Mouse (Mus musculus) cerebellum, postnatal 36 days (tissue): Measurements from ENCODE around the gene Vmp1.
A peak's percentile ranks its signal among the peaks of the same experiment; 100 is the strongest.

Experiments
- DNase-seq, 2 experiments: peaks; one replicate each; pipeline ENCODE4 v3.0.0; 2021 to 2022; ENCODE audit warnings: mixed read lengths in 2 of 2

Vmp1 gene

DNA sequence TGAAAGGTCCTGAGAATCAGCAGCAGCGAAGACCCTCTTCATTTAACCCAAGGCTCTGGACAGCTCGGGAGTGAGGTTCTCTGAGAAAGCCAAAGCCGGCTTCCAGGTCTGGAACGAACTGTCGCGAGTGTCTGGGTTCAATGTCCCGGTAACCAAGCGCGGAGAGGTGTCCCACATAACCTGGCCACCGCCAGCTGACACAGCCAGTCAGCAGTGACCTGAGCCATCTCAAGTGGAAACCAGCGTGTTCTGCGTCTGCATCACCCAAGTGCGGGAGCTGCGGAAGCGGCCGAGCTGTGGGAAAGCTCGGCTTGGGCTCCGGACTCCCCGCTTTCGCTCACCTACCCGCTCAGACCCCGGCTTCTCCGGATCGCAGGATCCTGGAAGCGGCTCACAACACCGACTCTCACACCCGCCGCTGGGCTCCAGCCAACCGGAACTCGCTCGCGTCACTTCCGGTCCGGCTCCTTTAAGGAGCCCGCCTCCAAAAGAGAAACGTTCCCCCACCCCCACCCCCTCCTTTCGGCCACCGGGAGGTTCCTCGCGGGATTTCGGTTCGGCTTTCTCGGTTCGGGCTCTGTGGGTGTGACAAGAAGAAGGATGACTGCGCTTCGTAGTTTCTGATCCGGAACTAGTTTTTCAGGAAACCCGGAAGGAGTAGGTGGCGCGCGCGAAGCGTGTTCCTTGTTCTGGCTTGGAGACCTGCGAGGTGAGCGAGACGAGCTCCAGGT, at the start of gene Vmp1, which contains the start of gene Ptrh2:
Gene Vmp1 (minus strand): TSS at position 442 of the 731 bp plus-strand sequence.
Gene Ptrh2 (plus strand): TSS at position 591 of the 731 bp plus-strand sequence.
- DNase-seq = peak; percentile 94 to 96

DNA sequence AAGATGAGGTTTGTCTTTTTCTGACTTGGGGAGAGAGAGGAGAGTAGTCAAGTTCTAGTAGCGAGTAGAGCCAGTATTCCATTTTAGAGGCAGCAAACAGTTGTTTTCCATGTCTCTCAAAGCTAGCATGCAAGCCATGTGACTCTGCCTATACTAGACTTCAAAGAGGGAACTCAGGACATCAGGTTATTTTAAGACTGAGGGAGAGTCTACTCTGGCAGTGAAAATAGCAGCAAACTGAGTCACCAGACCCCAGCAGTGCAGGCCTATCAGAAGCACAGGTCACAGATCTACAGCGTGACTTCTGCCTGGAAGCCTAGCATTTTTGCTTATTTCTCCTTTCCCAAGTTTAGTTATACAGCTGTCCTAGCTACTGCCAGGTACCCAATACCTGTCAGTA, 47.8 kb upstream of the Vmp1 start:
- DNase-seq = no peak

DNA sequence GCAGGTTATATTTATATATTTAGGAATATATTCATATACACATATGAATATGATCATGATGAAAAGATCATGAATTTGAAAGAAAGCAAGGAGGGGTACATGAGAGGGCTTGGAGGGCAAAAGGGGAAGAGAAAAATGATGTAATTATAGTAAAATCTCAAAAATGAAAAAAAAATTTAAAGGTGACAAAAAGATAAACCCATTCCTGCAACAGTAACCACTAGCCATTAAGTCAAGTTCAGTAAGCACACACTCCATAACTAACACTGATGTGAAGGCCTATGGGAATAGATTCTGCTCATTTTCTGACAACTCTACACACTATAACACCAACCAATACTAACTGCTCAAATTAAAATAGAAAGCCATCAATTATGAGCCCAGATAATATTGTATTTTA, 42.0 kb upstream of the Vmp1 start:
- DNase-seq = no peak

DNA sequence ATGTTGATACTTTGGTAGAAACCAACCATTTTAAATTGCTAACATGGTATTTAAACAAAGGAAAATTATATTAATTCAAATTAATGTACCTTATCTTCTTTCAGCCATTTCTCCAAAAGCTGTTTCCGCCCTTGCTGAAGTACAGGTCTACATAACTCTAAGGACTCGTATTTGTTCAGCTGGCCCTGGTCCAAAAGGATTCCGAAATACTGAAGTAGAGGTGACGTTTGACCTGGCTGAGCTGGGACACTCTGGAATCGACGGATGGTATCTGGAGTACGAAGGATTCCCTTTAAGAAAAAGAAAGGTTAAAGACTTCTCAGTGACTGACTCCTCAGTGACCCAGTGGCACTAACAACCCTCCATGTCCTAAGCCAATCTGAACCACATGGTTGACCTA, 41.3 kb upstream of the Vmp1 start:
- DNase-seq = no peak

DNA sequence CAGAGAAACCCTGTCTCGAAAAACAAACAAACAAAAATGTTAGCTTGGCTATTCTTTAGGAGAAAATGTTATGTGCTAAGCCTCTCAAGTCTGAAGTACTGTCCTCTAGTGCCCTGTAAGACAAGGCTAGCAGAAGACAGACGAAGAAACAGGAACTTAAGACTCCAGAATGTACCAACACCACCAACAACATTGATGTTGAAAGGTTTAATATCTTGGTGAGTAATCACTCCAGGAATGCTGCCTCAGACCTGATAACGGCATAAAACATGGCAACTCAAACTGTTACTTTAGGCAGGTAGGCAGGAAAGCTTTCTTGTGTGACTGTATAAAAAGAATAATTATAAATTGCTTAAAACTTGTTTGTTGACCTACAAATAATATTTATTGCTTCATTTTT, 40.4 kb upstream of the Vmp1 start:
- DNase-seq = no peak

DNA sequence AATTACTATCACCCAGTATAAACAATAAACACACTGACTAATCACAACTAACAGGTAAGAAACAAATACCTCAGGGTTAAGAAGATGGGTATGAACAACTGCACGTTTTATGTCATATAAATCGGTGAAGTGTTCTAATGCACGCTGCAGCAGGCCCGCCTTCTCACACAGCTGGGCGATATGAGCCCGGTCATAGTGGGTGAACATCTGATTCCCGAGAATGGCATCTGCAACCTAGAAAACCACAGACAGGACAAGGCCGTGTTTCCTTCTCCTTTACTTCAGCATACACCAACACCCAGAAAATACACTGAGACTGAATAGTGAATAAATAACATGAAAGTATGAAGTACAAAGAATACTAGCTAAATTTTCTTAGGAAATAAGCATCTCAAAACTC, 35.8 kb upstream of the Vmp1 start:
- no peak for DNase-seq

DNA sequence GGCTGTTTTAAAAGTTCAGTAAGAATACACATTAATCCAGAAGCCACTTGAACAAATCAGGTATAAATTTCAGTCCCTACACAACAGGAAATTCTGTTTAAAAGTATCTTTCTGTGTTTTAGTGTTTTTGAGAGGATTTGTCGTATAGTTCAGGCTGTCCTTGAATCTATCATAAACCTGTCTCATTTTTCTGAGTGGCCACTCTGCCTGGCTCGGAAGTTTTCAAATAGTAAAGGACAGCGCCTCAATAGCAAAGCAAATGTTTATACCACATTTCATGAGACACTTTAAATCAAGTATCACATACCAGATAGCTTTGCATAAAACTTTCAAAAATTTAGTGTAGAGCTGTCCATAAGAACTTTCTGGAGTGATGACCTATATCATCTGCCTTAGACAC, 34.7 kb upstream of the Vmp1 start:
- no peak for DNase-seq

DNA sequence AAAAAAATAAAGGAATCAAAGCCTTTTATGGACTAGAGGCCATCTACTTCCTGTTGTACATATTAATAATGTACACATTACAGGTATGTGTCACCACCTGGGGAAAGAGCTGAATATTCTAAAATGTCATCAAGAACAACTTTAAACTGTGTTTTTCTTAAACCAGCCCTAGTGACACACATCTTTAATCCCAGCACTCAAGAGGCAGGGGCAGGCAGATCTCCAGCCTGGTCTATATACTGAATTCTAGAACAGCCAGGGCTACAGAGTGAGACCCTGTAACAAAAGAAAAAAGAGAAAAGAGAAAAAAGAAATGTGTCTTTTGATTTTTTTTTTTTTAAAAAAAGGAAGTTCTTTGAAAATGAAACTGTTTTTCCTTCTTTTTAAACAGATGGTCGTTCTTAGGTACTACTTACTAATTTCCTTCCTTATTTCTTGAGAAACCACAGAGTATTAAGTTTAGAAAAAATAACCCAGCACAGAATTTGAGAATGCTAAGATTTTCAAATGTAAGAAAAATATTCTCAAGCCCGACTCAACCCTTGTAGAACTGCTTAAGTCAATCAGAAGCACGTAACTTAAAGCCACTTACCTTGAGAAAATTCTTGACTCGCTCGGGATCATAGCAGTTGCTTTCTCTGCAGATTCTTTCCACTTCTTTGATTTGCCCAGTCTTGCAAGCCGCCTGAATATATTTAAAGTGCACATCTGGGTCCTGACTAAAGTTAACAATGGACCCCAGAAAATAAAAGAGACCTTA, 33.9 kb upstream of the Vmp1 start:
- no peak for DNase-seq

DNA sequence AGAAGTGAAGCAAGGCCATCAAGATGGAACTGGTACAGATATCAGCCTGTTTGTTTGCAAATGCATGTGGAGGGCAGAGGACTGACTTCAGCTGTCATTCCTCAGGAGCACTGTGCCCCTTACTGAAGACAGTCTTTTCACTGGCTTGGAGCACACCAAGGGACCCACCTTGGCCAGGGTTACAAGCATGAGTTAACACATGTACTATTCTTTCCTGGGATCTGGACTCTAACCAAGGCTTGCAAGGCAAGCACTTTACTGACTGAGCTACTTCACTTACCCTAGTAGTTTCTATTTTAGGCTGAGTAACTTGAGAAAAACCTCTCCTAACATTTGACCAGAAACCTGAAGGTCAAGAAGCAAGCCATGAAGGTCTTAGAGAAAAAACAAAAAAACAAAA, 31.0 kb upstream of the Vmp1 start:
- no peak for DNase-seq

DNA sequence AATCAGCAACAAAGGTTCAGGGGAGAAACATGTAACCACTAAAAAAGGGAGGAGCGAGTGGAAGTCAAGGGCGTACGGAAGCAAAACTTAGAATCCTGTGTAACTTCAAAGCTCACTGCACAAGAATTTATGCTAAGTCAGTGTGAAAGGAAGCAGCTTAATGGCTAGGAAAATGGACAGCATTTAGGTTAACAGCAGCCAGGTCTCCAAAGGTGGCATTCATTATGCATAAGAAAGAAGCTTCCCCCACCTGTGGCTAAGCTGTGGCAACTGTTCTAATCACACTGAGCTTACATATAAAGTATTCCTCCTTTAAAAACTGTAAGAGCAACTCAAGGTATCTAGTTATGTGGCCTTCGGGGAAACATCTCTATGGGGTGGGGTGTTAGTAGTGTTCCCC, 17.5 kb upstream of the Vmp1 start:
- no peak for DNase-seq

DNA sequence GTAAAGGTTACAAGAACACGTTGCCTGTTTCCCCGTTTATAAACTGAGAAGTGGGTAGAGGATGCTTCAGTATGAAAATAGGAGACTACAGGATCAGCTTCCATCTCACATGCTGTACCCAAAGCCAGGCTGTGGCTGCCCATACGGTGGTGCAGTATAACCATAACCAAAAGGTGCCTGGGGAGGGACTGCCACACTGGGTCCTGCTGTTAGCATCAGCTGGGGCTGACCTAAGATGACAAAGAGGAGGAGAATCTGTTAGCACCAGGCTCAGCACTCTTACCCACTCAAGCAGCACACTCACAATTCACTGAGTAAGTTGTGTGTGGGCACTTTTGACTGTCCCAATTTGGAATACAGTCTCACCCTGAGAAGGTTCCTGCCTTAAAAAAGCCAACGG, 11.8 kb upstream of the Vmp1 start:
- no peak for DNase-seq

DNA sequence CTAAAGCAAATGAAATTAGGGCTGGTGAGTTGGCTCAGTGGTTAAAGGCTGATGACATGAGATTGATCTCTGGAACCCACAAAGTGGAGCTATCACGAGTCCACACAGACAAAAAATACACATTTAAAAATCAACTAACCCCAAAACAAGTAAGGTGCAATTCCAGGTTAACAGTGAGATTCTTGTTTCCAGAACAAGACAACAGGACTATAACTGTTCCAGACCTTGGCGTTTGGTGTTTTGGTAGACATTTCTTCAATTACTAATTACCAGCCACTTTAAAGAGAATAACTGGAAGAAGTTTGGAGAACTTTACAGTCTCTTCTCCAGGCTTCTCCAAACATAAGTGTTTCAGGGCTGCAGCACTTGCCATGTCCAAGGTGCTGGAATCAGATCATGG, 8.9 kb upstream of the Vmp1 start:
- DNase-seq = no peak

DNA sequence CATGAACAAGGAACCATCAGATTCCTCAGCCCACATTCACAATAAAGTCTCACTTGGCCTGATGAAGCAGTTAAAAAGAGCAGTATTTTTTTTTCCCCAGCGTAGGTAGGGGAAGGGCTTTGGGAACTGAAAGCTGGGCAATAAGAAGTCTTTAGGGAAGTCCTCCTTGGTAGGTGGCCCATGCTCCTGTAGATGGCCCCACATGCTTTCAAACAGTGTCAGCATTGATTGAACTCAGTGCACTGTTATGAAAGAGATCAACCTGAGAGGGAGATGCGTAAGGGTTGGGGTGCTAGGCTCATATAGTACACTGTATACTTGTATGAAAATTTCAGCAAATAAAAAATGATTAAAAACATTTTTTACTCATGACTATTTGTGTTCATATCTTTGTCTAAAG, 8.3 kb upstream of the Vmp1 start:
- DNase-seq = no peak

DNA sequence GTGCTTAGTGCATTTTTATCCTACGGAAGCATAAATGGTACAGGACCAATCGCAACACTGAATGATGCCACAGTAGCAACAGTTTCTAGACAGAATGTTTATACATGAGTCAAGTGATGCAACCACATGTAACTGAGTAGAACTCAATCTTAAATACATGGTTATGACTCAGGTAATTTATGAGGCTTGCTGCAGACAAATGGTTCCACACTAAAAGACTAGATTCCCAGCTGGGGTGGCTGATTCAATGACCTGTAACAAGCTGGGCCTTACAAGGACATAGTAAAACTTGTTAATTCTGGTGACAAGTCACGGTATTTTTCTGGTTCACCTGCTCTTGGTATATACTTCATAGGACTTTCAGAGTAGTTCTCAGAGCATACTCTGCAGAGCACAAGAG, 7.8 kb upstream of the Vmp1 start:
- DNase-seq = no peak

DNA sequence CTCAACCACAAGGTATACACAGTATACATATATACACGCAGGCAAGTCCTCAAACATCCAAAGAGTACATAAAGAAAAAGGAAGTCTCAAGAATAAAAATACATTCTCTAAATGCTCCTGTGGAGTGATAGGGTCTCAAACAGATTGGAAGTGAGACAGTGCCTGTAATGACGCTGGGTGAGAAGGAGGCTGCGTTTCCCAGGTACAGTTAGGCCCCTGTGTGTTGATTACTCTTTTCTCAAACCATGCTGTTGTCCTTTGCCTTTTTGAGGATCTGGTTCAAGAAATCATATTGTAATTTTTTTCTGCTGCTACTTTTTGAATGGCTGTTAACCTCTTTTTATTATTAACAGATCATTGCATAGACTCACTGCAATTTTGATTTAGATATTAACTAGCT, 6.7 kb upstream of the Vmp1 start:
- no peak for DNase-seq

DNA sequence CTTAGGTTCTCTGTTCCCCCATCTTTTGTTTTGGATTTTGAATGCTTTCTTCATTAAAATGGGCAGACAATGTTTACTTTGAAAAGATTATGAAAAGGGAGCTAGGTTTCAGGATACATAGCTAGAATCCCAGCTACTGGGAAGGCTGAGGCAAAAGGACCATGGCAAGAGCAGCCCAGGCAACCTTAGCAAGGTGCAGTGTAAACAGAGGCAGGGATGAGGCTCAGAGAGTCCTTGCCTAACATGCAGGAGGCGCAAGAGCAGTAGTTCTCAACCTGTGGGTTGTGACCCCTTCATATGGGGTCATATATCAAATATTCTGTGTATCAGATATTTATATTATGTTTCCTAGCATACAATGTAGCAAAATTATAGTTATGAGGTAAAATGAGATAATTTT, 1.7 kb upstream of the Vmp1 start:
- DNase-seq = no peak

DNA sequence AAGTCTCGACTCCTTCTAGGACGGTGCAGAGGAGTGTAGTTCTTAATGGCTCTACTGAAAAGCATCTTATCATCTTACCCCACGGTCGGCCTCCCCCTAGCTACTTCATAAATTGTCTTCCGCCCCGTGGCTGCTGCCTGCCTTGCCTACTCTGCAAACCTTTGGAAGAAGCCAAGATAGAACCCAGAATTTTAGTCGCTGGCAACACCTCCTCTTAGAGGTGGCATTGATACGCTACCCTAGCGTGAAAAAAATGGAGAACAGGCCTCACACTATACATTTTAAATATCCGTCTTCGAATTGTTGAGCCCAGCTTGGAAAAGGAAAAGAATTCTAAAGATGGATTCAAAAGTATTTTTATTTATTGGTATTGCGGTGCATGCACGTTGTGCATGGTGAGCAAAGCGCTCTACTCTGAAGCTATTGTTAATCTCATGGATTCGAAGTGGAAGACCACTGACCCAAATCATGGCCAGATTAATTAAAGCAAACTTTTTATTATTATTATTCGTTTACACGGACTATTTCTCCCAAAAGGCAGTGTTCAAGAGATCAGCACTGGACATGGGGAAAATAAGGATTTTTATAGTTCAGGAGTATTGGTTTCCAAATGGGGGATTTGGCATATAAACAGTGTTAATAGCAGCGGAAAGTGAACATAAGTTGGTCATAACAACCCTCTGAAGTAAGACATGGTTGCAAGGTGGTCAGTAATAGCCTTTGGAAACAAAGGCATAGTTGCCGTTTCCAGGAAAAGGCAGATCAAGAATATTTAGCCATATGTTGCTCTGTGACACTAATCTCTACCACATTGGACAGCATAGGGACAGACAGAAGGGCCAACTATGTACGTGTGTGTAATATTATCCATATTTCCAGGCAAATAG, 733 bp upstream of the Vmp1 start:
- DNase-seq = no peak

DNA sequence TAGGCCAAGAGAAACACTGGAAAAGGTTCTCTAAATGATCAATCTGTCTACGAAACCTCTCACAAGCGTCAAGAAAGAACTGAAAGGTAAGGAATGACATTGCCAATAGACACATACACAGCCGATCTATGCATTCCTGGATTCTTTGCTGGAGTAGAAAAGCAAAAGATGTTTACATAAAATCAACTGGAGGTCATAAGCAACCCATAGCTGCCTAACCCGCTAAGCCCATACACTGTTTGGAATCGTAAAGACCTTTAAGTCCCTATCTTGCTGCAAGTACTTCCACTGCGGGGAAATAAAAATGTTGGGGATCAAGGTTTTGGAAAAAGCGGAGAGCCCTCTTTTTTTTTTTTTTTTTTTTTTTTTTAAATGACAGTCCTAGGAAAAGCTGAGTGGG, 775 bp downstream of the Vmp1 start:
- DNase-seq = no peak

DNA sequence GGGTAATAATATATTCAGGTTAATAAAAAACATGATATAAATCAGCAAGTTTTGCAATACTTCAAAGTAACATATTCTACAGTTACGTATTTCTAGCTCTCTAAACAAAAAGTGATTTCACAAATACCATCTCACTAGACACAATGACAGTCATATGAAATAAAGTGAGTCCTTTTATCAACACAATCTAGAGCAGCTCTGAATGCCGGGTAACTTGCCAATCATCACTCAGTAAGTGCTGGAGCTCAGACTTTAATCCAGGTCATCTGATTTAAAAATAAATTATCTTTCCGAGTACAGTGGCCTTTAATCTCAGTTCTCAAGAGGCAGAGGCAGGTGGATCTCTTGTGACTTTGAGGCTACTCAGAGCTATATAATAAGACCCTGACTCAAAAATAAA, 2.2 kb downstream of the Vmp1 start:
- DNase-seq = no peak

DNA sequence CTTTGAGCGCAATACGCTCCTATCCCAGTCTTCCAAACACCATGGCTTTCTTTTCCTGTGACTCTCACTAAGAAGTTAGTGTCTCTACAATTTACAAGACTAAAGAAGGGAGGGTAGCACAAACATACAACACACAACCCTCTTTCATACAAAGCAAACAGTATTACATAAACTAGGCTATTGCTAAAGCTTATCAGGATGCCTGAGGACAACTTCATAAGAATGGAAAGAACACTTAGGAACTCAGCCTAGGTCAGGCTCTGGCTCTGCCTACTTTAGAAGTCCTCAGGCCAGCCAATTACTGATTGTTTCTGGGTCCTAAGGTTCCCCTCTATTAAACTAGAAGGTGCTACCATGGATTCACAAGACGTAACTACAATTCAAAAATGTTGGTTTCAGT, 2.9 kb downstream of the Vmp1 start:
- DNase-seq = no peak

DNA sequence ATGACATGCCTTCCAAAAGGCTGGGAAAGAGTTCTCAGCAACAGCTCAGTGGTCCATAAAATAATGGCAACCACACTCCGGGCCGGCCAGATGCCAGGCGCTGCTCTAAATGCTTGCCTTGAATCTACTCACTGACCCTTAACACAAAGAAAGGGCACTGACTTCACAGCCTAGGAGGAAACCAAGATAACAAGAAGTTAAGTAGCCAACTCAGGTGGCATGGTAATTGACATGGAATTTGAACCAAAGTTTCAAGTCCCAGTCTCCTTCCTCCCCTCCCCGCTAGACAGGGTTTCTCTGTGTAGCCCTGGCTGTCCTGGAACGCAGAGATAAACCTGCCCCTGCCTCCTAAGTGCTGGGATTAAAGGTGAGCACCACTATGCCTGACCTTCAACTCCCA, 4.7 kb downstream of the Vmp1 start:
- no peak for DNase-seq

DNA sequence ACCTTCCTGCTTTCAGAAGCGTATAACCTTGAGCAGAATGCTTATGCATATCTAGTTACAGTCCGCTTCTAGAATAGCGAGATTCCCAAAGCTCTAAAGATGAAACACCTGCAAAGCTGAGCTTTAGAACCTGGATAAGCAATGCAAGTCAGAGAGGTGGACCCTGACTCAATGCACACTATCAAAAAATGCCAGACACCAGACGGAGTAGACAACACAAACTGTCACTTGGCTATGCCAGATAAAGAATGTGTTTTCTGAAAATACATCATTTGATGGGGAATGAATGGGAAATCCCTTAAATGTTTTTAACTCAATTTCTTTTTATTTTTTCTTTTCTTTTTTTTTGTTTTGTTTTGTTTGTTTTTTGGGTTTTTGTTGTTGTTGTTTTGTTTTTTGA, 8.1 kb downstream of the Vmp1 start:
- no peak for DNase-seq

DNA sequence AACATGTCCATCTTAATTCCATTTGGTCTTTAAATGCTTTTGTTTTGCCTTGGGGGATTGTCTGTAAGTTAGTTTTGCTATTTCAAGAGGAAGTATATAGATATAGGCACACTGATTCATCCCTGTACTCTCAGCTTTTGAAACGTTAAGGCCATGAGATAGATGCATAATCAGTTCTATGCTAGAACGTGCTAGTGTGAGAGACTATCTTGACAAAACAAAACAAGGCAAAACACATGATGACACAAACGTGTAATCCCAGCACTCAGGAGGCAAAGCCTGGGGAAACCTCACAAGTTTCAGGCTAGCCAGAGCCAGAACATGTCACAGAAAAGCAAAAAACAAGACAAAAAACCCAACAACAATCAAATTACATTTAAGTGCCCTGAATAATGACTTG, 10.9 kb downstream of the Vmp1 start:
- no peak for DNase-seq
